Comparison of ENCODE assay signal across 8 mouse cellular contexts in genomic region chr8:121598892-121599291, GRCm38 (mm10). TPM values are rescaled to one million over a fixed set of nuclear protein-coding genes. Genes with fewer than 3 reads are reported as not detected.
DNase-seq lines count a peak whose midpoint lies in the region; ATAC-seq lines count a peak whose summit lies in the region.

No protein-coding gene starts in this region.

- 43% methylated on average over 7 of the region's 7 CpGs for WGBS in midbrain, embryonic 13.5 days

- peak; percentile 65 for DNase-seq in left cerebral cortex, adult 11 months (ENCODE audit: low spot score)
- no peak for DNase-seq in left cerebral cortex, adult 8-10 months (ENCODE audit: low spot score in 2 of 2)
- peak; percentile 63 to 86 for DNase-seq in cerebellum, postnatal 4 days (ENCODE audit: low spot score in 2 of 2)
- DNase-seq in gastrocnemius, postnatal 10 days: peak; percentile 85
- peak; percentile 87 for DNase-seq in induced T-regulatory cell, adult 2 months (ENCODE audit: low read depth)
- DNase-seq in left cerebral cortex, postnatal 25 days (ENCODE audit: low spot score in 2 of 2): peak; percentile 67
- peak; percentile 54 to 75 for DNase-seq in spleen, adult 18-20 months

- H3K36me3 ChIP-seq in midbrain, embryonic 13.5 days: peaks cover 87% of the 10 kb centered on the region

- H3K9me3 ChIP-seq in midbrain, embryonic 13.5 days: no peaks in the 10 kb centered on the region

- no peaks in the 10 kb centered on the region for H3K27me3 ChIP-seq in midbrain, embryonic 13.5 days

- H3K27ac ChIP-seq in midbrain, embryonic 13.5 days: no peak overlapping the region

- no peak overlapping the region for H3K4me2 ChIP-seq in midbrain, embryonic 13.5 days (replicated peaks)

- no peak overlapping the region for H3K9ac ChIP-seq in midbrain, embryonic 13.5 days (replicated peaks)

- H3K4me3 ChIP-seq in midbrain, embryonic 13.5 days (replicated peaks): no peak overlapping the region

- no peaks in the 10 kb centered on the region for H3K4me1 ChIP-seq in midbrain, embryonic 13.5 days (replicated peaks)

- intact Hi-C loops in left cerebral cortex, postnatal 25 days (cut with DNase I): no loop called here

- ATAC-seq in midbrain, embryonic 13.5 days: peak; percentile 82

RNA-seq across cellular contexts. Expression of gene Map1lc3b, which starts 8.7 kb away (rescaled TPM):
- 100 to 1,000 TPM; 159 to 187 (median 173) TPM for total RNA-seq in left cerebral cortex, adult 8-10 months (2022)
- 100 to 1,000 TPM; 101 to 106 TPM for total RNA-seq in gastrocnemius, postnatal 10 days (2021)
- total RNA-seq in left cerebral cortex, postnatal 25 days (2021): 100 to 1,000 TPM; 180 to 191 TPM
- polyA plus RNA-seq in midbrain, embryonic 13.5 days (2015; fragmentation: Nextera tagmentation; extraction: Ambion mirVana): 364 and 371 TPM in 2 replicates

RNA-seq across cellular contexts. Expression of gene Fbxo31, which starts 20.3 kb away (rescaled TPM):
- total RNA-seq in left cerebral cortex, adult 8-10 months (2022): 100 to 1,000 TPM in 3 of 4 experiments, 10 to 100 TPM in 1; 94.5 to 107 (median 104) TPM
- total RNA-seq in gastrocnemius, postnatal 10 days (2021): 10 to 100 TPM; 59.6 to 70.3 TPM
- 10 to 100 TPM; 90.3 to 91.6 TPM for total RNA-seq in left cerebral cortex, postnatal 25 days (2021)
- 21.3 and 22.9 TPM in 2 replicates for polyA plus RNA-seq in midbrain, embryonic 13.5 days (2015; fragmentation: Nextera tagmentation; extraction: Ambion mirVana)

RNA-seq across cellular contexts. Expression of gene Zcchc14, which starts 53.8 kb away (rescaled TPM):
- total RNA-seq in left cerebral cortex, adult 8-10 months (2022): 10 to 100 TPM; 68.6 to 73.0 (median 70.5) TPM
- total RNA-seq in gastrocnemius, postnatal 10 days (2021): 10 to 100 TPM; 25.0 to 33.1 TPM
- total RNA-seq in left cerebral cortex, postnatal 25 days (2021): 10 to 100 TPM; 63.2 to 71.9 TPM
- polyA plus RNA-seq in midbrain, embryonic 13.5 days (2015; fragmentation: Nextera tagmentation; extraction: Ambion mirVana): 27.6 and 29.5 TPM in 2 replicates

RNA-seq across cellular contexts. Expression of gene 1700018B08Rik, which starts 54.8 kb away (rescaled TPM):
- total RNA-seq in left cerebral cortex, adult 8-10 months (2022): not detected
- not detected for total RNA-seq in gastrocnemius, postnatal 10 days (2021)
- total RNA-seq in left cerebral cortex, postnatal 25 days (2021): not detected
- polyA plus RNA-seq in midbrain, embryonic 13.5 days (2015; fragmentation: Nextera tagmentation; extraction: Ambion mirVana): not detected in 2 replicates

Comparison
In these comparisons a context has a peak if more than half of its experiments do, and no peak if none do; other contexts are left out.
1. DNase-seq: peak in left cerebral cortex, adult 11 months (single experiment), cerebellum, postnatal 4 days (2 of 2), gastrocnemius, postnatal 10 days (single experiment), induced T-regulatory cell, adult 2 months (single experiment), left cerebral cortex, postnatal 25 days (2 of 2) and spleen, adult 18-20 months (2 of 2); none in left cerebral cortex, adult 8-10 months (0 of 2).